Mouse (Mus musculus) embryonic facial prominence, embryonic 14.5 days (tissue): ENCODE measurements around the gene BC003965. TPM values are rescaled to one million over a fixed set of nuclear protein-coding genes. Genes with fewer than 3 reads are reported as not detected.

ENCODE experiments used
- ATAC-seq: fragments of 200-750 bp; cut with Nextera tagmentation; 2 replicates; pipeline ENCODE4 v1.8.0; 2017; ENCODE audit warnings: low read depth, moderate number of reproducible peaks, moderate TSS enrichment
- DNase-seq: peaks from one replicate; pipeline ENCODE4 v3.0.0-alpha.2; 2015; ENCODE audit warnings: low spot score
- H3K27ac ChIP-seq: fragments of 300-500 bp; sonication (generic); replicated peaks from 2 replicates; pipeline ENCODE4 v1.5.1; 2014; ENCODE audit warnings: low read depth, mild to moderate bottlenecking, low read length, moderate library complexity
- H3K27me3 ChIP-seq: fragments of 300-500 bp; sonication (generic); replicated peaks from 2 replicates; pipeline ENCODE4 v1.6.1; 2014; ENCODE audit warnings: low read length; ENCODE audit not compliant: control insufficient read depth, insufficient read depth
- H3K36me3 ChIP-seq: fragments of 300-500 bp; sonication (generic); 2 replicates; pipeline ENCODE4 v1.6.1; 2014; ENCODE audit warnings: low read length, mixed read lengths; ENCODE audit not compliant: control insufficient read depth, insufficient read depth
- H3K4me1 ChIP-seq: fragments of 300-500 bp; sonication (generic); 2 replicates; pipeline ENCODE4 v1.6.1; 2014; ENCODE audit warnings: antibody characterized with exemption, low read length; ENCODE audit not compliant: control insufficient read depth, insufficient read depth
- H3K4me2 ChIP-seq: fragments of 300-500 bp; sonication (generic); 2 replicates; pipeline ENCODE4 v1.6.1; 2014; ENCODE audit warnings: low read depth, mild to moderate bottlenecking, low read length, moderate library complexity, mixed read lengths
- H3K4me3 ChIP-seq: fragments of 300-500 bp; sonication (generic); 2 replicates; pipeline ENCODE4 v1.5.1; 2014; ENCODE audit warnings: low read depth, mild to moderate bottlenecking, low read length
- H3K9ac ChIP-seq: fragments of 300-500 bp; sonication (generic); 2 replicates; pipeline ENCODE4 v1.6.1; 2014; ENCODE audit warnings: low read depth, mild to moderate bottlenecking, low read length, moderate library complexity, mixed read lengths
- H3K9me3 ChIP-seq: fragments of 300-500 bp; sonication (generic); 2 replicates; pipeline ENCODE4 v1.6.1; 2016; ENCODE audit warnings: low read length; ENCODE audit not compliant: control insufficient read depth
- whole genome bisulfite sequencing: fragments of 180-500 bp; shearing (Covaris S2); extraction: QIAGEN DNeasy Blood & Tissue Kit; methylation state at CpG from one replicate; pipeline ENCODE4 v1.1.7; 2014; 5-methylcytosine and 5-hydroxymethylcytosine counted together
- polyA plus RNA-seq: library from polyadenylated mRNA; unstranded; fragments of >200 nt; fragmentation: Nextera tagmentation; extraction: Ambion mirVana; gene quantifications from 2 replicates; pipeline ENCODE4 v1.2.1, GENCODE M21; 2014

BC003965 gene
- 28.1 and 29.2 TPM in 2 replicates for polyA plus RNA-seq

- Histone ChIP-seq H3K4me1 (peaks cover 7% of the 10 kb centered on the region), H3K9ac (peak within 1 kb of the TSS; percentile 88), H3K27me3 (no peaks in the 10 kb centered on the region), H3K9me3 (no peaks in the 10 kb centered on the region), H3K4me3 (peak within 1 kb of the TSS; percentile 97), H3K36me3 (peaks cover 6% of the 10 kb centered on the region; the same call in 1 of the 2 replicates), H3K27ac (peak within 1 kb of the TSS; percentile 96), H3K4me2 (peak within 1 kb of the TSS; percentile 100)
- ATAC-seq, result peak; percentile 90
- under 1% methylated on average over 50 of the region's 50 CpGs for WGBS
- DNase-seq, result peak; percentile 99
Measured at GRCm38 (mm10) chr17:25184129-25184691, at the start of gene BC003965. Gene BC003965 (plus strand): TSS chr17:25184554.

GRCm38 (mm10) chr17:25135622-25136021 lies 48.7 kb upstream of the BC003965 start:
- 0 out of 2 replicates have a peak, but pooled peaks cover 6% of the 10 kb centered on the region for H3K36me3 ChIP-seq
- no peak overlapping the region for H3K27ac ChIP-seq
- no peak overlapping the region for H3K4me3 ChIP-seq
- no peaks in the 10 kb centered on the region for H3K27me3 ChIP-seq
- no peak for ATAC-seq
- H3K9ac ChIP-seq, result no peak overlapping the region
- WGBS, result 85% methylated on average over 6 of the region's 6 CpGs
- DNase-seq, result no peak
- peaks cover 8% of the 10 kb centered on the region for H3K4me1 ChIP-seq
- H3K9me3 ChIP-seq, result no peaks in the 10 kb centered on the region
- no peak overlapping the region for H3K4me2 ChIP-seq

DNA sequence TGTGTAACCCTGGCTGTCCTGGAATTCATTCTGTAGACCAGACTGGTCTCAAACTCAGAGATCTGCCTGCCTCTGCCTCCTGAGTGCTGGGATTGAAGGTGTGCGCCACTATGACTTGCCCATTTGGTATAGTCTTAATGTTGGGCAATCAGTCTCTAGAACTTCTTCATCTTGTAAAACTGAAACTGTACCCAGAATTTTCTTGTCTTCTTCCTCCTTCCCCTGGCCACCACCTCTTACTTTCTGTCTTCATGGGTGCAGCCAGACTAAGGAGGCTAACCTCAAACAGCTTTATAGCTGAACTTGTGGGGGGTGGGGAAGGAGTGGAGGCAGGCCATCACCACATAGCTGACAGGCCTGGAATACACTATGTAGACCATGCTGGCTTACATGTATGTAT lies 45.6 kb upstream of the BC003965 start:
- whole genome bisulfite sequencing, result 90% methylated on average over 1 of the region's 1 CpGs
- Histone ChIP-seq H3K9ac (no peak overlapping the region), H3K4me3 (no peak overlapping the region), H3K9me3 (no peaks in the 10 kb centered on the region), H3K4me1 (peaks cover 8% of the 10 kb centered on the region), H3K27ac (no peak overlapping the region), H3K36me3 (0 out of 2 replicates have a peak, but pooled peaks cover 6% of the 10 kb centered on the region), H3K4me2 (no peak overlapping the region), H3K27me3 (no peaks in the 10 kb centered on the region)
- no peak for ATAC-seq
- DNase-seq, result no peak

- WGBS, result 72% methylated on average over 4 of the region's 4 CpGs
- 0 out of 2 replicates have a peak, but pooled peaks cover 8% of the 10 kb centered on the region for H3K36me3 ChIP-seq
Measured at GRCm38 (mm10) chr17:25139960-25140359, 44.4 kb upstream of the BC003965 start.

GRCm38 (mm10) chr17:25162161-25162560 lies 22.2 kb upstream of the BC003965 start, which contains the start of gene Ccdc154:
Gene Ccdc154 (plus strand): TSS chr17:25162461.
- Histone ChIP-seq H3K4me3 (no peak within 1 kb of the TSS), H3K9ac (peak within 1 kb of the TSS; percentile 14; the same call in 1 of the 2 replicates), H3K36me3 (peaks cover 46% of the 10 kb centered on the region; the same call in 1 of the 2 replicates), H3K27ac (no peak within 1 kb of the TSS), H3K4me1 (no peaks in the 10 kb centered on the region), H3K4me2 (no peak within 1 kb of the TSS), H3K9me3 (no peaks in the 10 kb centered on the region), H3K27me3 (no peaks in the 10 kb centered on the region)
- DNase-seq, result no peak
- WGBS, result 100% methylated on average over 1 of the region's 1 CpGs
- no peak for ATAC-seq

More at GRCm38 (mm10) chr17:25139960-25140359, 44.4 kb upstream of the BC003965 start:
- Histone ChIP-seq H3K4me3 (no peak overlapping the region), H3K9me3 (no peaks in the 10 kb centered on the region), H3K9ac (no peak overlapping the region), H3K4me2 (no peak overlapping the region), H3K4me1 (no peaks in the 10 kb centered on the region), H3K27me3 (no peaks in the 10 kb centered on the region), H3K27ac (no peak overlapping the region)
- ATAC-seq (no peak), DNase-seq (no peak)

DNA sequence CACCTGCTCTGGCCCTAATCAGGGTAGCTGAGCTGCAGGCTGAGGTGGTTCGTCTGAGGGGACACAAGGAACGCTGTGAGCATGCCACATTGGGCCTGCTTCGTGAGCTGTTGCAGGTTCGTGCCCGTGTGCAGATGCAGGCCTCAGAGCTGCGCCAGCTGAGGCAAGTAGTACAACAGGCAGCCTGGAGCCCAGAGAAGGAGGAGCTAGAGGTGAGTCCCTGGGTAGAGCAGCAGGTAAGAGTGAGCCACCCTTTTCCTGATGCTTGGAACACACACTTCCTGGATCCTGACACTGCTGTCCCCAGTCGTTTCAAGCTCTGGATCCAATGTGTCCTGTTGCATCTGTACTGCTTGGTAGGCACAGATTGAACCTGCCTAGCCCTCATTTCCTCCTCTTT lies 21.0 kb upstream of the BC003965 start:
- no peaks in the 10 kb centered on the region for H3K9me3 ChIP-seq

GRCm38 (mm10) chr17:25164770-25165169 lies 19.6 kb upstream of the BC003965 start:
- Histone ChIP-seq H3K4me2 (no peak overlapping the region), H3K4me3 (no peak overlapping the region), H3K27me3 (no peaks in the 10 kb centered on the region), H3K9me3 (no peaks in the 10 kb centered on the region), H3K4me1 (no peaks in the 10 kb centered on the region), H3K9ac (no peak overlapping the region), H3K27ac (no peak overlapping the region; the same call in 1 of the 2 replicates), H3K36me3 (peaks cover 25% of the 10 kb centered on the region; the same call in 1 of the 2 replicates)
- DNase-seq (peak; percentile 35), ATAC-seq (no peak)
- WGBS, result 81% methylated on average over 3 of the region's 3 CpGs

More for the DNA sequence above, 21.0 kb upstream of the BC003965 start:
- H3K9ac ChIP-seq, result no peak overlapping the region
- peaks cover 34% of the 10 kb centered on the region; the same call in 1 of the 2 replicates for H3K36me3 ChIP-seq
- no peak overlapping the region for H3K4me2 ChIP-seq
- no peaks in the 10 kb centered on the region for H3K4me1 ChIP-seq
- WGBS, result 74% methylated on average over 7 of the region's 7 CpGs
- DNase-seq, result no peak
- no peak for ATAC-seq
- H3K4me3 ChIP-seq, result no peak overlapping the region
- H3K27me3 ChIP-seq, result no peaks in the 10 kb centered on the region
- H3K27ac ChIP-seq, result no peak overlapping the region

- no peak for DNase-seq
- Histone ChIP-seq H3K4me1 (no peaks in the 10 kb centered on the region), H3K4me2 (no peak overlapping the region), H3K4me3 (no peak overlapping the region), H3K9me3 (no peaks in the 10 kb centered on the region), H3K27me3 (no peaks in the 10 kb centered on the region), H3K27ac (no peak overlapping the region), H3K36me3 (peaks cover 11% of the 10 kb centered on the region; the same call in 1 of the 2 replicates), H3K9ac (no peak overlapping the region)
- ATAC-seq, result no peak
- 52% methylated on average over 5 of the region's 6 CpGs for WGBS
Measured at GRCm38 (mm10) chr17:25165970-25166671, 18.2 kb upstream of the BC003965 start.
